Mouse (Mus musculus) lung, postnatal 14 days (tissue): Measurements from ENCODE around the gene Phkb.
"Not testable (repeated sequence)": the region's sequence is repeated elsewhere in the genome, so short reads cannot be mapped to it uniquely, and the experiment has no call there.

Source experiments
- DNase-seq: peaks from one replicate; pipeline ENCODE4 v3.0.0; 2021

The Phkb gene

DNA sequence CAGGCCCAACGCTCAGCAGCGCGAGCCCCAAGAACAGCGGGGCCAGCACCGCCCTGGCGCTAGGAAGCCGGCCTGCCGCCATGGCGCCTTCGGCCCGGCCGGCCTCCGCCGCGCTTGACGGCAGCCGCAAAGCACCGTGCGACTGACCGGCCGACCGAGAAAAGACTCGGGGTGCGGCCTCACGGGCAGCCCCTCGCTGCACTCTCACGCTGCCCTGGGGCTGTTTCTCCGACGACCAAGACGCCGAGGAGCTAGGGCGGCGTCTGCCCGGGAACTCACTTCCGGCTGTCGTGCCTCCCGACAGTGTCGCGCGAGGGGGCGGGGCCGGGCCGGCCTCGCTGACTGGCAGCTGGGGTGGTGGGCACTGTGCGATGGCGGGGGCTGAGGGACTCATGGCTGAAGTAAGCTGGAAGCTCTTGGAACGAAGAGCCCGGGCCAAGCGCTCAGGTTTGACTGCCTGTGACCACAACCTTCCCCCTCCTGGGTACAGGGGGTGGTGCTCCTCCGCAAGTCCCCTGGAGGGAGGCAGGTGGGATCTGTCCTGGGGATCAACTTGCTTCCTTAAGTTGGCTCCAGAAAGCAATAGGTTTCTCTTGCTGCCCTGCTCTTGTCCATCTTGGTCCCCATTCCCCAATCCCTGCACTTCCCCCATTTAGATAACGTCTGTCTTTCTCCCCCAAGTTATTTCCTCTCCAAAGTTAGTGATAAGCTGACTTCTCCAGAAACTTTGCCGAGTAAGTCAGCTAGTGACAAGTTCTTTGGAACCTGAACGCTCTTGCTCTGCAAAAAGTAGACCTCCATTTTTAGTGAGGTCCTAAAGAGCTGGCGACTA is at the start of gene Phkb, which contains the start of gene Itfg1:
Phkb (plus strand) TSS at position 303 of the 832 bp plus-strand sequence.
Itfg1 (minus strand) TSS at position 265 of the 832 bp plus-strand sequence.
- peak; percentile 90 for DNase-seq

DNA sequence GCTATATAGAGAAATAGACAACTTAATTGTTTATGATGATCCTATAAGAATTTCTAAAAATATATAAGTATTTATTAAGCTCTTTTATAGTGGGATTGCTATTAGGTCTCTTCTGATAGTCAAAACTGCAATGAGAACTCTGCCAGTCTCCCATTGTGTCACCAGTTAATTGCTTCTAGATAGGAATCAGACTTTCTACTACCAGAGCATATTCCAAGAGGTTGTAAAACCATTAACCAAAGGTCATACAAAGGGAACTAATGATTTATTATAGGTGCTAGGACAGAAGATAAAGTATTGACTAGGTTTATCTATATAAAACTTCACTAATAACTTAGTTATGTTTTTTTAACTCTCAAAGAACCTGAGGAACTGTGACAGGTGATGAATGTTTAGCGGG is 44.4 kb upstream of the Phkb start:
- not testable (repeated sequence) for DNase-seq

DNA sequence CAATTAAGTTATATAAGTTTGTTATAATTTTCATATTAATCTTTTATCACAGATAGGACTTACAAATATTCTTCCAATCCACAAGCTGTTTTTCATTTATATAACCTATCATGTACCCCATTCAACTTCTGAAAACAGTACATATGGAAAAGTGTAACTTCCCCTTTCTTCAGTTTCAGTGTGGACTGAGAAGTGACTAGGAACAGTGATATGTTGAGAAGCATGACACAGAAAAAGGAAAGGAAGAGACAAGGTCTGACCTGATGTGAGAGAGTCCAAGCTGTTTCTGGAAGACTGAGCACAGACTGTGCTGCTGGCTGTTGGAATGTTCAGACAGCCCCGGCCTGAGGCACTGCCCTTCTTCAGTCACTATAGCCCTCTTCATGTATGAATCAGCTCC is 40.6 kb upstream of the Phkb start:
- DNase-seq: no peak

DNA sequence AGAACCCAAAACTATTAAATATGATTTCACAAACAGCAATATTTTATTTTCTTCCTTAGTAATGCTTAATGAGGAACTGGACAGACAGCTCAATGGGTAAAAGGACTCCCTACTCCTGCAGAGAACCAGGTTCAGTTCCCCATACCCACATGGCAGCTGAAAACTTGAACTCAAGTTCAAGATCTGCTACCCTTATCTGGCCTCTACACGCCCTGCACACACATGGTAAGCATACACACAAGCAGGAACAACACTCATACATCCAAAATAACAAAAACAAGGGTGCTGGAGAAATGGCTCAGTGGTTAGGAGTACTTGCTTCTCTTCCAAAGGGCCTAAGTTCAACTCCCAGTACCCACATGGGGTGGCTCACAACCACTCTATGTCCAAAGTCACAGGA is 39.4 kb upstream of the Phkb start:
- no peak for DNase-seq

DNA sequence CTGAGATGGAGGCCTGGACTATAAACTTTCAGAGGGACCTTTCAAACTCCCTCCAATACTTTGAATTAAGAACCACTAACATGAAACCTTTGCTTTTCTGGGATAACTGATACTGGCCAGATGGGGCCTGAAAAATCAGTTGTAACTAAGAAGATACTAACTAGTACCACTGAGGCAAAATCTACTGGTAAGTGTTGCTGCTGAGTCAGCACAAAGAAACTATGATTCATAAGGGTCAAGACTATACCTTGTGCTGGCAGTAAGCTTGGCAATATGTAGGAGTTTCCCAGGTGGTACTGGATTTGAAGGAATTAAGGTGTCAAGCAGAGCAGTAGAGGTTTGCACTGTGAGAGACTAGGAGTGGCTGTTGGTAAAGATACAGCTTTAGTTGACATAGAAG is 27.1 kb upstream of the Phkb start:
- DNase-seq: no peak

DNA sequence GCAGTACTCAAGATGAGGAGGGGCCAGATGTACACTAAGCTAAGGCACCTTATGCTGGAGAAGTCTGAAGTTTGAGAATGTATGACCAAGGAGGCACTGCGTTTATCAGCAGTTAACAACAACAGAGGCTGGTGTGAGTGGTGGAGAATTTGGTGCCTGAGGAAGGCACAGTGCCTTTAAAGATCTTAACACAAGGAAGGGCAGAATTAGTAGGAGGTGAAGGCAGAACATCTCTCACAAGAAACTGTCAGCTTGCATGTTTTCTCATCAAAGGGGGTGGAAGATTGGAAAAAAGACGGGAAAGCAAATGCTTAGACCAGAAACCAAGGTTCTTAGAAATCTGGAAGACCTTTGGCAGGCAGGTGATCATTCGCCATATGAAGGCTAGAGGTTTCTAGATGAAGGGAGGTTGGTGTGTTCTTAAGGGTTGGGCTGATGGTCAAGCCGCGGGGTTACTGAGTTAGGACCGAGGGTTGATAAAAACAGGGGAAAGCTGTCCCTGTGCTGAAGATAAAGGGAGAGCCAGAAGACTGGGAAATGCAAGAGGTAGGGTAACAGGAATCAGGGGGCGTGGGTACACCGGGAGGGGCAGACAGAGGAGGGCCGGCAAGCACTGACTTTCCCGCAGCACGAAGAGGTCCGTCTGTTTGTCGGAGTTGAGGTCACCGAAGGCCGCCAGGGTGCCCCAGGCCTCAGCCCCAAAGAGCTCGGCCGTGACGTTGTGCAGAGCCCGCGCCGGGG is 673 bp upstream of the Phkb start:
- no peak for DNase-seq

DNA sequence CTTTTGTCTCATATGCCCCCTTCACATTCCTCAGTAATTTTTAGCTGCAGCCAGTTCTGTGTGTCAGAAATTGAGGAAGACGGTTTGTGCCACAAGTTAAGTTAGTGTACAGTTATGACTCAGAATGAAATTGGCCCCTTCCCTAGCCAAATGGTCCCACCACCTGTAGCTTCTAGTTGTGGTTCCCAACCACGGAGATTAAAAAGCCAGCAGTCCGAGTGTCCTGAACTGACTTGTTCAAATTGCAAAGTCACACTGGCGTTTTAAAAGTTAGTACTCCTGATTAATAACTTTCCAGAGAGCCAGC is 683 bp downstream of the Phkb start:
- DNase-seq: peak; percentile 3

DNA sequence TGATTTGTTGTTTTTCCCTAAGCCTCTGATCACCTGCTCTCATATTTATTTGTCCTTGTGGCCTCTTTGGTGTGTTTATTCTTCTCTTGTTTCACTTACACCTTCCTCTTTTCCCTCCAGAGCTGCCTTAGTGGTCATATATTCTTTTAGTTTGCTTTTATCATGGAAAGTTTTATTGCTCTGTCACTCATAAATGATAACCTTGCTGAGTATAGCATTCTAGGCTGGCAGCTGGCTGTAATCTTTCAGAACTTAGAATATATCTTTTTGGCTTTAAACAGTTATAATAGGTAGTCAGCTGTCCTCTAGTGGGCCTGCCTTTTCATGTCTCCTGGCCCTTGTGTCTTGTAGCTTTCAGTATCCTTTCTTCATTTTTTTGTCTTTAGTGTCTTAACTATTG is 5.1 kb downstream of the Phkb start:
- DNase-seq: no peak

DNA sequence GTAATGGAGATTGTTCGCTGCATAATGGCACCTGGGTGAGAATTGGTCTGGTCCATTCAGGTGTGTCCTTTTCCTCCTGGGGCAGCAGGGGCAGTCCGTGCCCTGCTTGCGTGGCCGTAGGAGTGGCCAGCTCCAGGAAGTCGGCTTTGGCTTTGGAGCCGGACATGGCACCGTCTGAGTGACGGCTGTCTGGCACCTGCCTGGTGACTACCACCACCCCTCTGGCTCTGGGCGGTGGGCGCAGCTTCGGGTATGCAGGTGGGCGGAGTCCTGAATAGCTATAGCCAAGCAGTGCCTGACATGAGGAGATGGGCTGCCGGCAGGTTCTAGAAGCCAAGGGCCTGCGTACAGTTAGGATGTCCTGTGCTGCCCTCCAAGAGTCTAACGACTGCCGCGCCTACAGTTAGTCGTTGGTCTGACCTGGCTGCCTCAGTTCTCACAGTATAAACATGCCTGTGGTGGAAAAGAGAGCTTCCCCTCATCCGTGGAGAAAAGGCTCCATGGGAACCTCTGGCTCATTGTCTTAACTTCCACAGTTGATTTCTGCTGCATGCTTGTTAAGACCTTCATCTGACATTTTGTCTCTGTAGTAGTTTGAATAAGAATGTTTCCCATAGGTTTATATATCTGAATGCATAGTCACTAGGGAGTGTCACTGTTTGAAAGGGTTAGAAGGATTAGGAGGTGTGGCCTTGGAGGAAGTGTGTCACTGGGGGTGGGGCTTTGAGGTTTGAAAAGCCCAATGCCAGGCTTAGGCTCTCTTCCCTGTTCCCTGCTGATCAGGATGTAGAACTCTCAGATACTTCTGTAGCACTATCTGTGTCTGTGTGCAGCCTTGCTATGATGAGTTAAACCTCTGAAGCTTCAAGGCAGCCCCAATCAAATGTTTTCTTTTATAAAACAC is 13.7 kb downstream of the Phkb start:
- DNase-seq: no peak

DNA sequence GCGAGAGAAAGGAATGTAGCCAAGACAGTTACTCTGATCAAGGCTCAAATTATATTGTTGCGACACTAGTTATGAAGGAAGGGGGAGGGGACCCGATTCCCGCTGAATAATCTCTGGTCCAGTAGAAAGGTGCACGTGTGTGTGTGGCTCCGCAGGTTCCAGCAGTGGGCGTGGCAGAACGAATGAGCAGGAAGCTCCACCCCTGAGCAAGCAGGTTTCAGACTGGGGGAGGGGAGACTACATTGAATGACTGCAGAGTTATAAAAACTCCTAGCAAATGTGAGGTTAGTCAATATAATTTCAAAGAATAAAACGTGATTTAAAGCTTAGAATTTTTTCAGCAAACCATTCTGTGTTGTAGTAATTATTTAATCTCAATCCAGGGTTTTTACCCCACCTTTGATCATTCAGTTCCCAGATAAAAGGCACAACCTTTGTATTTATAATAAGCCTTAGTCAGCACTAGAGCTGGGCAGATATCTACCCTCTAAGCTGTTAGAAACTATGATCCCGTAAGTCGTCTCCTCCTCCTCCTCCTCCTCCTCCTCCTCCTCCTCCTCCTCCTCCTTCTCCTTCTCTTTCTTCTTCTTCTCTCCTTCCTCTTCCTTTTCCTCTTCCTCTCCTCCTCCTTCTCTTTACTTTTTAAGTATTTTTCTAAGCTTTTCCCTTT is 16.6 kb downstream of the Phkb start:
- not testable (repeated sequence) for DNase-seq

DNA sequence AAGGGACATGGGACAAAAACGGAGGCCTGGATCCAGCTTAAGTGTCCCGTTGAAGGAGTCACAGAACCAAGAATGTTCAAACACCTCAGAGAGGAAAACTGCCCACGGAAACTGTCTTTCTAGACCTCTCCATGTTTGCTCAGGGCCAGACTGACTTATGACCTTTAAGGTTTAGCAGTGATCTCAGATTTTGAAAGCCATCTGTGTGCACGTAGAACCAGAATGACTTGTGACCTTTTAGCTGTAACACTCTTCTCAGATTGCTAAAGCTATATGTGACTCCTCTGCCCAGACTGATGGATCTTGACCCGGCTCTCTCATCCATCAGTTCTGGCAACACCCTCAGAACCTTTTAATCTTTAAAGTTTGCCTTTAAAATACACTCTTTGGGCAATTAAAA is 19.9 kb downstream of the Phkb start:
- no peak for DNase-seq

DNA sequence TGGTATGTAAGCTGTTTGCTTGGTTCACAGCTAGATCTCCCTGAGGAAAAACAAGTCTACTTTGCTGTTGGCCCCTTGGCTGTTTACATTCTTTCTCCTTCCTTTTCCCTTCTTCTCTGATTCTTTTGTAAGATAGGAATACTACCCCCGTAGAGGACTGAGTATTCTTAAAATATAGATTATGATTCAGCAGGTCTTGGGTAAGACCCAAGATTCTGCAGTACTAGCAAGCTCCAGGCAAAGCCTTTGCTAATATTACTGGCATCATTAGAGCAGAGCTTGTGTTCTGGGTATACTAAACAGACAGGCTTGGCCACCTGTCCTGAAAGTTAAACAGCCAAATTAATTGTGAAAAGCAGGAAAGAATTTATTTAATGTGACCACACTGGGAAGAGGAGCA is 21.6 kb downstream of the Phkb start:
- no peak for DNase-seq

DNA sequence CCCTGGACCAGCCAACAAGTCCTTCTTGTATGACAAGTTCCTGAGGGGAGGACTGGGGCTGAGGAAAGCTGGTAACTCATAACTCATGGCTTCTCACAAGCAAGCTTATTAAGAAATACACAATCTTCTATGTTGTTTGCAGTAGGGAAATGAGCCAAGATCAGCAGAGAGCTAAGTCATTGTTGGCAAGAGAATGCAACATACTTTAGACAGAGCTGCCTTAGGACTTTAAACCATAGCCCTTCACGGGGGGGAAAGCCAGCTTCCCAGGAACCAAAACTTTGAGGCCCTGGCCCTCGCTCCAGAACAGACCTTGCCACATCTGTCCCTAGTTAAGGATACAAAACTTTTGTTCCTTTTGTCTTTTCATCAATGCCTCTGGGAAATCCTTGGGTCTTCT is 30.9 kb downstream of the Phkb start:
- DNase-seq: peak; percentile 19

DNA sequence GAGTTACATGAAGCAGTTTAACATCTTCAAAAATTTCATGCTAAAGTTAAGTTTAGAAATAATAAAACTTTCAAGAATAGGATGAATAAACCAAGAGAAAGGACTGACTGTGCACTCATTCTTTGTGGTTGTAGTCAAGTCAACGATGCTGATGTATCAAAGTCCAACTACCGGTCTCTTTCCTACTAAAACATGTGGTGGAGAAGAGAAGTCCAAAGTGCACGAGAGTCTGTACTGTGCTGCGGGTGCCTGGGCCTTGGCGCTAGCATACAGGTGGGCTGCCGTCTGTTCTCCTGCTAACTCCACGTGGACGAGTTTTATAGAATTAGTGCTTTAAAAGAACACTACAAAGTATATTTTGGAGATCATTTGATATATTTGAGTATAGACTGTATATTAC is 37.2 kb downstream of the Phkb start:
- DNase-seq: no peak

DNA sequence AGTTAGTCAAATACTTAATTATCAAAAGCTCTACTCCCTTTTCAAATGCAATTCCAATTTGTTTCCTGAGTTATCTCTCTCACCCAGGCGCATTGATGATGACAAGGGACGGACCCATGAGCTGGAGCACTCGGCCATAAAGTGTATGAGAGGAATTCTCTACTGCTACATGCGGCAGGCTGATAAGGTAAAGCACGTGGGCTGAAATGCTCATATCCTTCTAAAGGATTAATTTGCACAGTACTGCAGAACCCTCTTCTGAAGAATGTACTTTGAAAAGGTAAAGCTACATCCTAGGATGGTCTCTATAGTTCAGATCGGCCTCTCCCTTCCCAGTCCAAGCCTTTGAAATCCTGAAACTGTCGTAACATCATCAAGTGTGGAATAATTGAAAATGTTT is 38.9 kb downstream of the Phkb start:
- DNase-seq: no peak

DNA sequence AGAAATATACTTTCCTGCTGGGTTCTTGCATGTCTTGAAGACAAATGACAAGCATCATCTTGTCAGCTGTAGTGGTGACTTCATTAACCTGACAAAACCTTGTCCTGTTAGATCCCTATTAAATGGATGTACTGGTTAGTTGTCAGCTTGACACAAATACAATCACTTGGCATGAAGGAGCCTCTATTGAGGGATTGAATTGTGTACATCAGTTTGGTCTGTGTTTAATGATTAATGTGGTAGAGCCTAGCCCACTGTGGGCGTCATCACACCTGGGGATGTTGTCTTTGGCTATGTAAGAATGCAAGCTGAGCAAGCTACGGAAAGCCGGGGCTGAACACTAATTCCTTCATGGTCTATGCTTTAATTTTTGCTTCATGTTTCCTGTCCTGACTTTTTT is 44.1 kb downstream of the Phkb start:
- DNase-seq: no peak

DNA sequence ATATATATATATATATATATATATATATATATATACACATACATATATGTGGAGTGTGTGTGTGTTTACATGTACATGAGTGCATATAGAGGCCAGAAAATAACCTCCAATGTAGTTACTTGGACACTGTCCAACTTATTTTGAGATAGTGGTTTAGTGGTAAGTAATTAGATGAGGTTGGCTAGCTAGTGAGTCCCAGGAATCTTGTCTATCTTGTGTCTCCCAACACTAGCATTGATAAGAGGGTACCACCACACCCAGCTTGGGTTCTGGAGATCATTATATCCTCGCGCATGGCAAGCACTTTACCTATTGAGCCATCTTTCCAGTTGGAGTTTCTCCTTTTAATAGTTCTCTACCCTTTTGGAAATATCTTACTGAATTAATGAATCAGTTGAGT is 56.9 kb downstream of the Phkb start:
- no peak for DNase-seq

DNA sequence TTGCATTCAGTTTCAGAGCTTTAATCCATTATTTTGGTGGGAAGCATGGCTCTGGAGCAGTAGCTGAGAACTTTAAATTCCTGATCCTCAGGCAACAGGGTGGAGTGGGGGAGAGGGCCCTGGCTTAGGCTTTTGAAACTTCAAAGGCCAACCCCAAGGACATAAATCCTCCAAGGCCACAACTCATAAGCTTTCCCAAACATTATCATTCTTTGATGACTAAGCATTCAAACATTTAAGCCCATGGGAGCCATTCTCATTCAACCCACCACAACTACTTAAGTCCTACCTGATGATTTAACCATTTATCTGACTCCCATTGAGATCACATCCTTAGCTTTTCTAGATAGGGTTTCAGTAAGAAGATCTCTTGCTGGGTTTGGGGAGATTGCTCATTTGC is 84.2 kb downstream of the Phkb start:
- DNase-seq: no peak

DNA sequence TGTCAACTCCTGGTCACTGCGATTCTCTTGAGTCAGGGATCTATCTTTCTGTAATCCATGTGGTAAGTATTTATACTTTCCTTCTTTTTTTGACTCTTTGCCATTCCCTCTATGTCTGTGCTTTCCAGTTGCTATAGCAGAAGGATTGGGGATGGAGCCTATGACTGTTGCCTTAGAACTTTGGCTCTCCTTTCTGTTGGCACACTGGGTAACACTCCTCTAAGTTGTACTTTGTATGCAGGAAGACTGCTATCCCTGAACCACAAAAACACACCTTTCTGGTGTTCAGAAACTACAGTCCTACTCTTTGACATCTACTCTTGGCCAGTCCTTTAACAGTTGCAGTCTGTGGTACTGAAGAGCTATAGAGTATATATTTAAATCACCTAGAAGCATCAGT is 84.8 kb downstream of the Phkb start:
- DNase-seq: no peak

DNA sequence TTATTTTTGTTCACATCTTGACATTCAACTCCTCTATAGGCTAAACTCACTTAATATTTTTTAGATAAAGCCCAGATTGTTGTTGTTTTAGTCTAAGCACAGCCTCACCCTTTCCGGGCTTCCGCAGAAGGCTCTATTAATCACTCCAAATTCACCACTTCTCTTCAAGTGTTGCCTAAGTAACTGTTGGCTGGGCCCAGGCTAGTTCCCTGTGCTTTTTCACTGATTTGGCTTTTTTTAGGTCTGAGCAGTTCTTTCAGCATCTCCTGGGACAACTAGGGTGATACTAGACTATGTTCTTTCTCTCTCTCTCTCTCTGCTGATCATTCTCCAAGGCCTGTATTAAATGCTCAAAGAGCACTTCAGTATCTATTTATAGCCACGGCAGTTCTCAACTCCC is 85.3 kb downstream of the Phkb start:
- no peak for DNase-seq

DNA sequence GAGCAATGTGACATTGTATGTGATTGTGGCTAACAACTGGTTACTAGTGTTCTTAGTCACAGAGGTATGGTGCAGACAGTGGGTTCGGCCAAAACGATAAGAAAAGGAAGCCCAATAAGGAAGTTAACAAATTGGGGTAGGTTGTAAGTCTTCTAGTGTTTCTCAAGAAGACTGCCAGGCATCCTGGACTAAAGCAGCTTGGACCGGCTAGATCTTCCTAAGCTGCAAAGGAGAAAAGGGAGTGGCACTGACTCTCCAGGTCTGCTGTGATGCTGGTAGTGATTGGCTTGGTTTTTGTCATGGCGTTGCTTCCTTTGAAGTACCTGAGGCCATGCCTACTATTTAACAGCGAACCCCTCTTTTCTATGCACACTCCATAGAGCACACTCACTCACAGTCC is 95.4 kb downstream of the Phkb start:
- no peak for DNase-seq

DNA sequence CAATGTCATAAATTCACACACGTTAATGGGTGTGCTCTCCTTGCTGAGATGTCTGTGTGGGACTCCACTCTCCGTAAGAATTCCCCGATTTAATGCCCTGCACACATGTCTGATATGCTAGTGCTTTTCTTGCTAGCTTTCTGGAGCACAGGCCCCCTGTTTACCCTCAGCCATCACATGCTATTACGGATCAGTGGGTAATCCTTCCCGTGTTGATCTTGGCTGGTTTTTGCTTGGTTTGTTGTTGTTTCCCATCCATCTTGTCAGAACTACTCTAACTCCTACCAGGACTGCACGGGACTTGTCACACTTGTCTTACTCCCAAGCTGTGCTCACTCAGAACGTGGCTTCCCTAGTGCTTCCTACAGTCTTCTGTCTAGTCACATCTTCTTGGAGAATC is 96.6 kb downstream of the Phkb start:
- no peak for DNase-seq

DNA sequence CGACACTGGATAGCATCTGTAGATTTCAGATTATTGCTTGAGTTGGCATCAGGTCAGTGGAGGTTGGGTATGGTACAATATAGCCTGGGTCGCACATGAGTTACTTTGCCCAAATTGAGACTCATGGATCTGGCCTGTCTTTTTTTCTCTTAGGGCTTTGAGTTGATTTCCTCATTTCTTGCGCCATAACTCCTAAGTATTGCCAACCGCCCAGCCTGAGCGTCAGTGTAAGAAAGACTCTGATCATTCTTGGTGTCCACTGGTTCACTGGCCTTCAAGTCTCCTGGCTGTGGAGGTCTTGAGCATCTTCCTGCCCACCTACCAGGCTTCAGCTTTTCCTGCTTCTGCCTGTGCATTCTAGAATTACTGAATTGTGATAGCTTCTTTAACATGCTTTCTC is 104.1 kb downstream of the Phkb start:
- no peak for DNase-seq
